Mouse (Mus musculus): ENCODE data around the gene Acbd6.

DNA sequence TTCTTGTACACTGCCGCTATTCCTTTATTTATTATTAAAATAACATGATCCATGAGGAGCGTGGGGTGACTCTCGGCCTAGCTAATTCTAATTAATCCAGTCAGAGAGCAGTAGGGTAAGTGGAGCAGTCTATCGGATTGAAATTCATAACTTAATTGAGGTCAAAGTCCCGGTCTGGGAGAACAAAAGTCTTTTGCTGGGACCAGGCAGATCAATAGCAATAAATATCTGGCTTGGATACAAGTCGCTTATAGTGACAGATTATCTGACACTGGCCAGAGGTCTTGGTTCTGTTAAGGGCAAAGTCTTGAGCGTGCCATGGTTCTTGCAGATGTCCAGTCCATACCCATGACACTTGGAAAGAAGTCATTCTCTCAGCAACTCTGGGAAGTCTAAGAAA lies 78.7 kb downstream of the Acbd6 start:
- TF ChIP-seq POLR2A (IDR thresholded peaks at IDR 0.05; ENCODE audit: extremely low read depth, insufficient read depth, low read length) (no peak), CTCF (IDR thresholded peaks at IDR 0.05; ENCODE audit: low read depth, low read length) (no peak)

Measured in liver, adult 2 months (tissue).